Comparison of ENCODE assay signal across 17 mouse cellular contexts in the genomic region with DNA sequence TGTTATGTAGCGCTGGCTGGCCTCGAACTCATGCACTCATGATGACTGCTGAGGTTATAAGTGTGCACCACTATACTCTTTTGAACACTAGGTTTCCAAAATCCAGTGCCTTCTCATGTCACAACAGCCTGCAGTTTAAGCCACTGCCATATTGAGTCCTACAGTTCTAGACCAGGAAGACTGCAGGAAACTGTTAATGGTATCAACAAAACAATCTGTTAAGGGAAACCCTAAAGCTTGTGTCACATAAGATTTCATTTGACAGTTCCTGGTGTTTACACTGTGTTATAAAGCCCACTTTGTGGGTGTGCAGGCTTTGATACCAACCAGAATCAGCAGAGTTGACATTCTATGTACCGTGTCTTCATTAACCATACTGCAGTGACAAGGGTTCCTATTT.
"Had no signal": no experiment of that assay in that cellular context is flagged by ENCODE, and none has a peak within 500 bp of the region (broad histone marks: within the 10 kb centered on the region; RNA-seq: fewer than 3 reads in every experiment).

No protein-coding gene starts in this region.

- H3K4me1 ChIP-seq: lung, embryonic 15.5 days; neural tube, embryonic 12.5 days; stomach, embryonic 15.5 days had no signal

- H3K36me3 ChIP-seq: lung, embryonic 15.5 days; midbrain, embryonic 13.5 days; midbrain, embryonic 15.5 days; neural tube, embryonic 12.5 days; stomach, embryonic 15.5 days had no signal

- H3K4me3 ChIP-seq: lung, embryonic 15.5 days; midbrain, embryonic 13.5 days; midbrain, embryonic 15.5 days; neural tube, embryonic 12.5 days; stomach, embryonic 15.5 days had no signal

- H3K27me3 ChIP-seq: lung, embryonic 15.5 days; midbrain, embryonic 13.5 days; midbrain, embryonic 15.5 days; neural tube, embryonic 12.5 days; stomach, embryonic 15.5 days had no signal

- H3K9me3 ChIP-seq: lung, embryonic 15.5 days; midbrain, embryonic 13.5 days; midbrain, embryonic 15.5 days; neural tube, embryonic 12.5 days; stomach, embryonic 15.5 days had no signal

- ATAC-seq: liver, postnatal 0 days; lung, postnatal 0 days; midbrain, embryonic 13.5 days; midbrain, embryonic 15.5 days had no signal

- H3K4me2 ChIP-seq: lung, embryonic 15.5 days; midbrain, embryonic 11.5 days; midbrain, embryonic 13.5 days; midbrain, embryonic 15.5 days; neural tube, embryonic 12.5 days; stomach, embryonic 15.5 days had no signal

- H3K9ac ChIP-seq: liver, postnatal 0 days; lung, embryonic 15.5 days; midbrain, embryonic 13.5 days; midbrain, embryonic 15.5 days; neural tube, embryonic 12.5 days; stomach, embryonic 15.5 days had no signal

- H3K27ac ChIP-seq: lung, embryonic 15.5 days; macrophage; midbrain, embryonic 13.5 days; midbrain, embryonic 15.5 days; neural tube, embryonic 12.5 days; stomach, embryonic 15.5 days; stomach, postnatal 0 days had no signal

- DNase-seq: liver, postnatal 0 days; lung, adult 2 months; lung, postnatal 14 days; lung, postnatal 36 days; right cerebral cortex, postnatal 14 days; thymus, adult 2 months; thymus, postnatal 25 days; thymus, postnatal 4 days had no signal
